Mouse (Mus musculus) liver, postnatal 0 days (tissue): Measurements from ENCODE around the gene Armh4.

ENCODE experiments used
- CTCF ChIP-seq: sonication (generic); IDR thresholded peaks from 2 replicates; pipeline ENCODE4 v1.5.1; 2016; ENCODE audit warnings: antibody characterized with exemption, low read depth
- EP300 ChIP-seq: IDR thresholded peaks from 2 replicates; pipeline ENCODE4 v1.6.1; 2016; ENCODE audit warnings: antibody characterized with exemption, low read depth, mild to moderate bottlenecking

GRCm38 (mm10) chr14:49785793-49786192 is 2.6 kb upstream of the Armh4 start:
- TF ChIP-seq CTCF (peak; percentile 73), EP300 (no peak)
